Mouse (Mus musculus): ENCODE measurements around the gene Fam189a1. TPM values are rescaled to one million over a fixed set of nuclear protein-coding genes. Genes with fewer than 3 reads are reported as not detected.

Fam189a1 gene
- not detected for polyA plus RNA-seq (2015; fragmentation: Illumina TruSeq; extraction: RNeasy Lipid Tissue Mini Kit (QIAGEN cat#74804); ENCODE audit: insufficient read depth, low replicate concordance)

DNA sequence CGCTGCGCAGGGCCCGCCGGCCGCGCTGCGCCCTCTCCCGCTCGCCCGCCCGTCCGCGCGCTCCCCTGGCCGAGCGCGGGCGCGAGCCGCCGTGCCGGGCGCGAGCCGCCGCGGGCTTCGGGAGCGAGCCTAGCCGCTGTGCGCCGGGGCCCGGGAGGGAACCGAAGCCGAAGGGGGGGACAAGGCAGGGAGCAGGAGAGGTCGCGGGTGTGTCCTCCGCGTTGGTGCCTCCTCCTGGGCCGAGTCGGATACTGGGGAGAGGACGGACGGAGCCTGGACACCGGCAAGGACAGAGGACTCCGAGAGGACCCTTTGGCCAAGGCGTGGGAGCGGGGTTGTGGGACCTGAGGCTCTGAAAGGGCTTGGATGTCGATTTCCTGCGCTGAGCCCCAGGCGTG, at the start of gene Fam189a1:
TSS of gene Fam189a1 (minus strand) at position 57 of the 398 bp plus-strand sequence.

GRCm38 (mm10) chr7:64872743-64873241, 283.6 kb downstream of the Fam189a1 start, which contains the start of gene Nsmce3:
Nsmce3 (minus strand) TSS chr7:64872997.

All from spleen, adult 10 weeks (tissue).